Mouse (Mus musculus) brain, embryonic 14.5 days (tissue): Measurements from ENCODE around the gene Enthd1. TPM values are rescaled to one million over a fixed set of nuclear protein-coding genes. Genes with fewer than 3 reads are reported as not detected.
A peak's percentile ranks its signal among the peaks of the same experiment; 100 is the strongest.

Experiments
- DNase-seq: peaks from one replicate; pipeline ENCODE4 v3.0.0-alpha.2; 2011; ENCODE audit warnings: low read depth
- CTCF ChIP-seq: fragments of 200-500 bp; IDR thresholded peaks from 2 replicates; pipeline ENCODE4 v1.5.1; 2012; ENCODE audit warnings: inconsistent platforms, mild to moderate bottlenecking, moderate library complexity, borderline replicate concordance; ENCODE audit not compliant: insufficient read depth, insufficient read length; ENCODE audit errors: extremely low read depth
- POLR2A ChIP-seq: fragments of 200-500 bp; IDR thresholded peaks from 2 replicates; pipeline ENCODE4 v1.6.1; 2012; ENCODE audit warnings: mild to moderate bottlenecking, inconsistent platforms, borderline replicate concordance; ENCODE audit not compliant: poor library complexity, insufficient read depth, insufficient read length, severe bottlenecking; ENCODE audit errors: extremely low read depth
- polyA plus RNA-seq: library from polyadenylated mRNA; depleted of rRNA; stranded (reverse); fragments of >200 nt; gene quantifications from 2 replicates; pipeline ENCODE4 v1.2.3, GENCODE M21; 2012

Enthd1 gene
- polyA plus RNA-seq, 1 experiment, result not detected

DNA sequence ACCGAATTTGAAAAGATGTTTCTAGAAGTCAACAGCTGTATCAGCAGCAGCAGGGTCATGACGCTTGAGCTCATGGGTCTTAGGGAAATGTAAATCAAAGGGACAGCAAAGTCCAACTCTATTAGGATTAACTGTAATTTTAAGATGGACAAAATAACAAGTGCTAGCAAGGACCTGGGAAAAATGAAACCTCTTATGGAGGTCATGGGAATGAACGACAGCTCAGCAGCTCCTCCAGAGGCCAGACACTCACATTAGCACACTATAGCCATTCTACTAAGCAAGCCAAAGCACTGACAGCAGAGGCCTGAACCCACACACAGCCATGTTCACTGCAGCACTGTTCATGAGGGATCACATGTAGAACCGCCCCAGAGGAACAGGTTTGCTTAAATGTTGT is 7.2 kb downstream of the Enthd1 start:
- DNase-seq, result no peak
- TF ChIP-seq CTCF (peak; percentile 28; the same call in 1 of the 2 replicates), POLR2A (no peak)

DNA sequence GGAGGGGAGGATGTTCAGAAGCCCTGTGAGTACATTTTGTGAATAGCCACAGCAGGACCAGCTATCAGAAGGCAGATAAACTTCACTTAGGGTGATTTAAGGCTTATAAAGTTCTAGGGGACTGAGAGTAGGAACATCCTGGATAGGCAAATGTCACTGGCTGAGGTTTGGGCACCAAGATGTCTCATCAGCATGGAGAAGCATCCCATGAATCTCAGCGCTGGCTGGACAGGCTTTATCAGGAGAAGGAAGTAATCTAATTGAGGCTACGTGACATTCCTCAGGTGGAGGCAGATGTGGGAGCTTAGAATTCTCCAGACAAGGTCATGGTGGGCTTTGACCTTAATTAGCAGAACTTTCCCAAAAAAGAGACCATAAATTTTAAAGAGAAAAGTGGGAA is 8.9 kb downstream of the Enthd1 start:
- DNase-seq, result no peak
- TF ChIP-seq POLR2A, result no peak
- no peak for TF ChIP-seq CTCF

DNA sequence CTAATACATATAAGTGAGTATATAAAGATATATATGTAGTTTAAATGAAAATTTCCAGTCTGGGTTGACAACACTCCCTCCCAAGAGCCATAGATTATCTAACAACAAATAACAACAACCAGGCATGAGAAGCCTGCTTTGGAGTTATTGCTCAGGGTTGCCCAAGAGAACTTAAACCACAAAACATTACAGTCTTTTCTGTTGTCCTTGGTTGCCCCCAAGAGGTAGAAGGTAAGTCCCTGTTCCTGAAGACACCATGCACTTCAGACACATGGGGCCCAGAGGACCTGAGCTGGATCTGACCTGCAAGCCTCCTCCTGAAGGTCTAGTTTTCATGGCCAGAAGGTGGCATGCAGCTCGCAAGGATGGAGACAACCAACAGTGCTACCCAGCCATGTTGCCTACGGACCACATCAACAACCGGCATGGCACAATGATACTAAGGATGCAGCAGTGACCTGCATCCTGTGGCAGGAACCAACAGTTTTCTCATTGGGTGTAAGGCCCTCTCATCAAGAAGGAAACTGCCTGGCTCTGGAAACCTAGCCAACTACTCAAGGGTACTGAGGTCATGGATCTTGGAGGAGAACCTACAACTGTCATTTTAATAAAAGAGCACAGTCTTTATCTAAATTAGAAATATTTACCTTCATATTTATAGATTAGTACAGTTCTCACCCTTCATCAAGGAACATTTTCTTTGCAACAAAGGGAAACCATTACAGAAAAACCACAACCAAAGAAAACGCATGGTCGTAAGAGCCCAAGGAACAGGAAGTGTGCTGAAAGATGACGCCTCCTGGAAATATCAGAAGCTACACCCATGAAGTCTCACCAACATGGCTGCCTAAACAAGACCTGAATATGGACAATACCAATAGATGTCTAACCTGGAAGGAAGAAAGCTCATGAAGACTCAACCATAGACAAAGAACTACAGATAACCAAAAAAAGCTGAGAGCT is 9.8 kb downstream of the Enthd1 start:
- no peak for DNase-seq
- no peak for TF ChIP-seq CTCF
- TF ChIP-seq POLR2A, result no peak

DNA sequence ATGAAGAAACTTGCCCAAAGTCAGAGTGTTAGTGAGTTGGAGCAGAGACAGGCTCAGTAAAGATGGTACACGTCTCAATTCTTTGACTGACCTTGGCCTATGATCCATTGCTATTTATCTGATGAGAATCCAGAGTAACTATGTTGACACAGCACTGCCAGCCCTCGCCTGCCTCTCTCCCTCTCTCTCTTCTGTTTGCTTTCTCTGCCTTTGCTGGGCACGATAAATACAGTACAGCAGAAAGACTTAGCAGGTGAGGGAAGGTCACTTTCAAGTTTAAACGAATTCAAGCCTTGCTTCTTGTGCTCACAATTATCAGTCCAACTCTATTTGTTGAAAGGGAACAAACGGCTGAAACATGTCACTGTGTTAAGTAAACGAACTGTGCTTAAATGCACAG is 19.5 kb downstream of the Enthd1 start:
- DNase-seq, result no peak
- TF ChIP-seq POLR2A (no peak), CTCF (no peak)

DNA sequence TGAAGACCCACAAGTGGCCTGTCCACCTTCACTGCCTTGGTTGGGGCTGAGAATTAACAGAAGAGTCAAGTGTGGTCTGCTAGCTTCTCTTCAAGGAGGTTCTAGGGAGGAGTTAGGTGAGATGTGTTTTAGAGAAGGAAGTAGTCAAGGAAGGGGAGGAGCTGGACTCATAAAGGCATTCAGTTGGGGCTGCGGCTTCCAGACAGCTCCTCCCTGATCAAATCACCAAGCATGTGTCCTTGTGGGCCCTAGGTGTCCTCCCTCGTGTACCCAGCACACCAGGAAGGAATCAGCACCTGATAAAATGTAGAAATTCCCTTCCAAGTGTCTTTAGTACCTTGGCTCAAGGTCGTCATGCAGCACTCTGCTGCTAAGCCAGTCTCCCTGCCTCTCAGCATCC is 20.8 kb downstream of the Enthd1 start:
- TF ChIP-seq POLR2A (no peak), CTCF (no peak)
- DNase-seq, result no peak

DNA sequence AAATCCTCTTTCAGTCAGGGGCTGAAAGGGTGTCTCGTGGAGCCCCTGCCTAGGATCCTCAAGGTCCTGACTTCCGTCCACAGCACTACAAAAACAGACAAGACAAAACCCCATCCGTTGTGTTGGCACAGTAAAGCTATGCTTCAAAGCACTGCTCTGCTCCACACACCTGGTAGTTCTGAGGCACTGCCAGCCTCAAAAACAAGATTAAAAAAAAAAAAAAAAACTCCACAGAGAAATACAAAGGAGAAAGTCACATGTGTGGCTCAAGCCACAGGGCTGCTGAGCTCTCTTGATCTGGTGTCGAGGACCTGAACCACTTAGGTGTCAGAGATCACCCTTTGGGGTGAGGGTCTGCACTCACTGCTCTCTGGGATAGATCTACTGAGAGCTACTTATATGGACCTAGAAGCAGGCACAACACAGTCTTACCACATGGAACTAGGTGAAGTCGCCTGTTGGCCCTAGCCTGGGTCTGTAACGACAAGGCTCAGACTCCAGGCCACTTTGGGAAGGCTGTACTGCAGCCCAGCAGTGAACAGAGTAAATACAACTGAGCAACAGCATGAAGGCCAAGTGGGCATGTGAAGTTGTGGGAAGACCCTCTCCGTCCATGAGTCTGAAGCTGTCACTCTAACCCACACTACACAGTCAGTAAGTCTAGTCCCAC is 26.1 kb downstream of the Enthd1 start:
- TF ChIP-seq POLR2A (no peak), CTCF (no peak)
- no peak for DNase-seq

DNA sequence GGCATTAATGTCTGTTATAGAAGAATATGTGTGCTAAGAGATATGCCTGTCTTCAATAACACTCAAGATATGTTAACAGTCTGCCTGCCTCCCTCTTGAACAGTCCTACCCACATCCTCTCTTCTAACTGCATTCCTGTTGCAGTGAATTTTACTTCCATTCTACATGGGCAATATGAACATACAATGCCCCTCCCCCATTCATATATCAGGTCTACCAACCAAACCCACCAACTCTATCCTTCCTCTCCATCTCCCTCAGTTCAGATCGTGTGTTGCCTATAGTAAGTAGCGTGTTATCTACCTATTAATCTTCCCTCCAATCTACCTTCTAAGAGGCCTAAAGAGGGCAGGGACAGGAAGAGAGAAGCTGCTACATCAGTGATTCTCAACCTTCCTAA is 26.9 kb downstream of the Enthd1 start:
- DNase-seq, result no peak
- no peak for TF ChIP-seq CTCF
- no peak for TF ChIP-seq POLR2A

DNA sequence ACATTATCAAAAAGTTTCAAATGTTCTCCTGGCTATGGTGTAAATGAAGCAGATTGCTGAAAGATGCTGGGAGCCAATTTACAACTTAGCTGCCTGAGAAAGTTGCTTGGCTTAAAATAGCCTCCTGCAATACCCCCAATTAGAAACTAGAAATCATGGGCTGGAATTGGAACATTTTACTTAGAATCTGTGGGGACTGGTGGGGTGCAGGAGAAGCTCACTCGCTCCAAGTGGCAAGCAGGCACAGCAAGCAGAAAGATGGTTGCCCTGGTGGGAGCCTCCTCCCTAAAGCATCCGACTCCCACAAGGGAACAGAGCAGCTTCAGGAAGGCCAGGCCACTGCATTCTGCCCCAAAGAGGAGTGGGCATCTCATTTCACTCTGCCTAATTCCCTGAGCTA is 28.9 kb downstream of the Enthd1 start:
- DNase-seq, result no peak
- TF ChIP-seq CTCF (no peak), POLR2A (no peak)

DNA sequence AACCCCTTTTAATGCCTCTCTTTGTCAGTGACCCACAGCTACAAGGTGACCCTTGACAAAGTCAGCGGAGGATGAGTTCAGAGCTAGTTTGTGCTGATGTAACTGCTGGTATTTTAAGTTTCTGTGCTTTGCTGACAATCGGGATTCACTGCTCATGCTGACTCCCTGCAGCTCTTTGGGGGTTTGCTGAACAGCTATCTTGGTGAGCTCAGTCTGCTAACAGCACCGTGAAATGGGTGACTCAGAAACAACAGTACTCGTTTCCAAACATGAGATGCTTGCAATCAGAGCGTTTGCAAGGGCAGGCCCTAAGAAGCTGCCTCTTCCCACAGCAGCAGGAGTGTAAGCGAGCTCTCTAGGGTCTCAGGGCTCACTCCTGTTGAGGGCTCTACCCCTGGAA is 31.7 kb downstream of the Enthd1 start:
- TF ChIP-seq CTCF (no peak), POLR2A (no peak)
- no peak for DNase-seq

DNA sequence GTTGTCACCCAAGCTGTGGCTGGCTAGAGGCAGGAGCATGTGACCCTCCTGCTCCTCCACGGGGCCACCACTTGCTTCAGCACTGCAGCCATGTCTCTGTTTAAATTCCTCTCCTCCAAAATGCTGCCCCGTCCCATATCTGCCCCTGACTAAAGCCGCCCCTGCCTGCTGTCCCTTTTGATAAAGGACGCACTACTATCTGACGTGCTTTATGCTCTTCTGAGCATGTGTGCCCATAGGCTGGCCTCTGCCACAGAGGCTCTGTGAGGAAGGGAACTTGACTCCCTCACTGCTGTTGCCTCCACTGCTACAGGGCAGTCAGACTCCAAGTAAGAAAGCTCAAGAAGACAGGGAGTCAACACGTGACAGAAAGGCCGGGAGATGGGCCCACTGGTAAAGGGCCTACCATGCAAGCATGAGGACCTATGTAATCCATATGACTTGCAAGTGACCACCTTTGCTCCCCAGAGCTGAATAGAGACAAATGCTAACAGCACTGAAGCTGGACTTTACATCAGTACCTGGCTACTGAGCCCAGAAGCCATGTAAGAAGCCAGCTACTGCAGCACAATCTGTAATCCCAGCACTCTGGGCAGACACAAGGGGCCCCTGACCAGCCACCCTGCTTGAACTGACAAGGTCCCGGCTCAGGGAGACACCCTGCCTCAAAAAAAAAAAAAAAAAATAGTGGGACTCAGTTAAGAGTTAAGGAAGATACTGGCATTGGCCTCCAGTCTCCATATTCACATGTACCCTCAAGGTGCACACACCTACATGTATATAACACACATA is 32.5 kb downstream of the Enthd1 start:
- TF ChIP-seq POLR2A (no peak), CTCF (no peak)
- DNase-seq, result no peak

DNA sequence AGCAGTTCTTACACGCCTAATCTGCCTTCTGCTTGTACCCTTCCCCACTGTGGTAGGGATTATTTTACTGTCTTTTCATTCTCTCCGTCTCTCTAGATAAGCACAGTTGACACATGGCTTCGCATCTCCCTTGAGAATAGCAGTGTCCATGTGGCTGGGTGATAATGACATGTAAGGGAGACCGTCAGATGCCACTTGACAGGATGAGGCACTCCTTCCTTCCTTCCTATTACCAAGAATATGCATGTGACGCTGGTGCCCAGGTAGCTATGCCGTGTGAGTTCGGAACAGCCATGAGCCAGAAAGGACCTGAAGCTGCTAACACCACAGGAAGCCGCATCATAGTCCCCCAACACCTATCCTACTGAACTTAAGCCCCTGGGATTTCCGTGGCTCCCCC is 33.9 kb downstream of the Enthd1 start:
- DNase-seq, result no peak
- no peak for TF ChIP-seq POLR2A
- no peak for TF ChIP-seq CTCF
